Mouse (Mus musculus) testis, adult 2 months (tissue): Measurements from ENCODE around the gene Ltbp4.

Source experiments
- CTCF ChIP-seq: fragments of 200-500 bp; IDR thresholded peaks from 2 replicates; pipeline ENCODE4 v1.5.1; 2012; ENCODE audit warnings: low read depth, mild to moderate bottlenecking, inconsistent platforms, low read length, moderate library complexity; ENCODE audit not compliant: control insufficient read depth, insufficient read depth, insufficient replicate concordance
- POLR2A ChIP-seq: fragments of 200-500 bp; IDR thresholded peaks from 2 replicates; pipeline ENCODE4 v1.6.1; 2012; ENCODE audit warnings: low read depth, mild to moderate bottlenecking, inconsistent platforms, low read length, moderate library complexity; ENCODE audit not compliant: control insufficient read depth

DNA sequence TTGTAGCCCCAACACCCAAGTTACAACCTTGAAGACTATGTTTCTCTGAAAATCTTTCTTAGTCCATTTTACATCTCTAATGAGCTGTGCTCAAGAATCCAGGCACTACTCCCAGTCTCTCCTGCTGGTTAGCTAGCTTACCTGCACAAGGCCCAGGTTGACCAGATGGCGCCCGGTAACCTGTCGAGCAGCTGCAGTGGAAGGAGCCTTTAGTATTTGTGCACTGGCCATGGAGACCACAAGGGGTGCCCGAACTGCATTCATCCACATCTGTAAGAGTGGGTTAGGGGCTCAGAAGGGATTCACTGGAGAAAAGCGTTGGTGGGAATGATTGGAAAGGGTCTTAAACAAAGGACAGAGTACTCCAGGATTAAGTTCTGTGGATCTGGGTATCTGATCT lies 14.5 kb downstream of the Ltbp4 start:
- TF ChIP-seq CTCF: no peak
- no peak for TF ChIP-seq POLR2A
